Mouse (Mus musculus) embryo, embryonic 11 days (tissue): ENCODE measurements around the gene Cacnb1.

Source experiments
- DNase-seq: peaks from one replicate; pipeline ENCODE4 v3.0.0-alpha.2; 2015

Gene Cacnb1

DNA sequence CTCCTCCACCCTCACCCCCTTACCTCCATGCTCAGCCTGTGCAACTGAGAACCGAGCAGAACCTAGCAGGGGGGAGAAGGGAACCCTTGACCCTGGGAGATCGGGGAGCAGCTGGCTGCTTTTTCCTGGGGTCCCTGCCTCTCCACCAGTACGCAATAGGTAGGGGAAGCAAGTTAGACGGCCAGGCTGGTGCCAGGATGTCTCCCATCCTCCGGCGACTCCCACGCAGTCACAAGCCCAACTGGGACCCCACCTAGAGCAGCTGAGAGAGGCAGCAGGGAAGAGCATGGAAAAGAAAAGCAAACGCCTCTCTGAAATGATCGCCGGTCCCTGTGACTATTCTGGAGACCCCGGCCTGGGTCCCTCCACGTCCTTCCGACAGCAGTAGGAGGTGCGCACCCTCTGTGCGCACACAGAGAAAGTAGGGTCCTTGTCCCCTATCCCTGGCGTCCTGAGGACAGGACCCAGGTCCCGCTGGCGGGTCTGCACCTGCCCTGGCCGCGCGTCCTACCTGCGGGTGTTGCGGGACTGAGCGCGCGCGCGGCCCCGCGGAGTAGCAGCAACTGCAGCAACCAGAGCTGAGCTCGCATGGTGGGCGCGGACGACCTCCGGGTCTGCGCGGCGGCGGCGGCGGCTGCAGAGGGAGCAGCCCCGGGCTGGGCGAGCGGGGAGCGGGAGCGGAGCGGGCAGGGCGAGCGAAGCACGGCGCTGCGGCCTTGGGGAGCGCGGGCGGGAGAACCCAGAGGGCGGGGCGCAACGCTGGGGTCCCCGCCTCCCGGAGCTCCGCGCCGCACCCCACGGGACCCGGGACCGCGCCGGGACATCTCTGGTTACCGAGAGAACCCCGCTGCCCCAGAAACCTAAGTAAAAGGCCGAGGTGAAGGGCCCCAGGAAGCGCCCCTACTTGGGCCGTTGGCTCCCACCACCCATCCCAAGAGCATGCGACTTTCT is 36.8 kb downstream of the Cacnb1 start, which contains the start of gene Plxdc1:
Gene Plxdc1 (minus strand): TSS at position 718 of the 951 bp plus-strand sequence.
- DNase-seq: peak; percentile 47

- no peak for DNase-seq
Observed at GRCm38 (mm10) chr11:97983983-97984382, 38.9 kb downstream of the Cacnb1 start.

DNA sequence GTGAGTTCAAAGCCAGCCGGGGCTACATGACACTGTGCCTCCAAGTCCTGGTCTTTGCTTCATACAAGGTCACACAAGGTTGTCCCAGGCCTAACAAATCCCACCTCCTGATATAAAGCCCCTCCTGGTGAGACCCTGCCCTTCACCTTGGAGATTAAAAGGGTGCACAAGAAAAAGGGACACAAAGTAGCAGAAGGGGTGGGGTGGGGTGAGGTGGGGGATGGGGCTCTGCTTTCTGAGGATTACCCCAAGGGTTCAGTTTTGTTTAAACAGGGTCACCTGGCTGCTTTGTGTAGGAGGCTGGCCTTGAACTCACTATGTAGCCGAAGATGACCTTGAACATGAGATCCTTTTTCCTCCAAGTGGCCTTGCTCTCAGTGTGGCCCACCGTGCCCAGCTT is 39.3 kb downstream of the Cacnb1 start:
- DNase-seq: no peak

DNA sequence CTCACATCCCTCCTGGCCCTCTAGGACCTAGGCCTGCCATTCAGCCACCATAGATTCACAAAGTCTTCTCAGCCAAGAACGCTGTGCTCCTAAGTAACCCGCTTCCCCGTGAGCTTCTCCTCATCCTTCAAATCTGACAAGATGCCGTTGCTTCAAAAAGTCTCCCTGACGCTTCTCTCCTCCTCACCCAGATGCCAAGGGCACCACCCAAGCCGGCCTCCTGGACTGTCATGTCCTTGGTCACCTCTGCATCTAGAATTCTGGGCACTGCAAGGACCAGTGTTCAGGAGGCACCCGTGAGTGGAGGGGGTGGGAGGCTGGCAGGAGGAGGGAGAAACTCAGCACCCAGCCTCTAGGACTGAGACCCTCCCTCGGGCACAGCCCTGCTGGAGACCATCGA is 40.1 kb downstream of the Cacnb1 start:
- no peak for DNase-seq

- DNase-seq: peak; percentile 56
Observed at GRCm38 (mm10) chr11:97980531-97980966, 42.3 kb downstream of the Cacnb1 start.

- DNase-seq: no peak
Observed at GRCm38 (mm10) chr11:97979824-97980495, 42.9 kb downstream of the Cacnb1 start.

DNA sequence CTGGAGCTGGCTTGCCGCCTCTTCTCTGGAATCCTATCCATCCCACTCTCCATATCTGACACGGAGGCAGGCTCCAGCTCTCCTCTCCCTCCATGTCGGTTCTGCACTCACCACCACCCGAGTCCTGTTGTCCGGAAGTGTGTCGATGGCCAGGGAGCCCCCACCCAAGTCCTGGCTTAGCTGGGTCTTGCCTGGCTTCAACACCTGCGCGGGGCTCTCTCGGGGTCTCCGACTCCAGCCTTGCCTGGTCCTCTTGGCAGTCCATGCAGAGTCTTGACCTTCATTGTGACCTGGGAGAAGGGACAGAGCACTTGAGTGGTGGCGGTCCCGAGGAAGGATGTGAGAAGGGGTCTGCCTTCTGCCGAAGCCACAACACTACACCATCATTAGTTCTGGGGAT is 44.4 kb downstream of the Cacnb1 start:
- DNase-seq: no peak

DNA sequence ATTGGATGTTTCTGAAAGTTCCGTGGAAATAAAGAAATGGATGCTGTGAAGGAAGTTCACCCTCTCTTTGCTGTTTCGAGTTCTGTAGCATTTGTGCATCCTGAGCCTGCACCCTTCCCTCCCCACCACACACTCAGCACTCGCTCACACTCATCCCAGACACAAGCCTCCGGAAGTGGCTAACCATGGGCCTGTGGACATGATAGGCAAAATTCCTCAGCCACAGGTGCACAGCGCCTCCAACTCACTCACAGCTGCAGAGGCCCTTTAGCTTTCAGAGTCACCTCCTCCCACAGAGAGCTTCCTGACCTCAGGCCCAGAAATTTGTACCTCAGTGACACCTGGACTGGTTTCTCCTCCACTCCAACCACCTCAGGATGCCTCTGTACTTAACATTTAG is 45.0 kb downstream of the Cacnb1 start:
- no peak for DNase-seq

DNA sequence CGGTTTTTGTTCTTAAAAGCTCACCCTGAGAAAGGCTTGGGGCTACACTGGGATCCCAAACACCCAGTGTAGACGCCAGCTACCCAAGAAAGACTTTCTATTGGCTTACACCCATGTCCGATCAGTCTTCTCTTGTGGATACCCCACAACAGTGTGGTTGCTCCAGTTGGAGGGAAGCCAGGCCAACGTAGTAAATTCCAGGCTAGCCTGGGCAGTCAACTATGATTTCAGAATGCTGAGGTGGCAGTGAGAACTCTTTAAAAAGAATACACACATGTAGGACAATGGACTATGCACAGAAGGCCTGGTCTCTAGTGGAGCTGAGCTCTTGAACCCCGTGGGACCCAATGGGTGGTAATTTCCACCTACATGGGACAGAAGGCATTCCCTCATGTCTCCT is 48.1 kb downstream of the Cacnb1 start:
- DNase-seq: no peak

DNA sequence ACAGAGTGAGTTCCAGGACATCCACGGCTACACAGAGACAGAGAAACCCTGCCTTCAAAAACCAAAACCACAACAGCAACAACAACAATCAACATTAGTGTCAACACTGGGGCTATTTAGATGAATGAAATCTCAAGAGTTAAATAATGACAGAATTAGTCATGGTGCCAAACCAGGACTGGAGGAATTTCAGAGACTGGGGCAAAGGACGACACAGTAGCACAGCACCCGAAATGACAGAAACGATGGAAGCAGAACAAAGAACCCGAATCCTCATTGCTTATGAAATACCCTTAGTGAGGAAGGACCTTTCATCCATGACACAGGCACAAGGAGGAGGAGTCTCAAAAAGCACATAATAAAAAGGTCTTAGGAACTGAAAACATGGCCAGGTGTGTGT is 48.7 kb downstream of the Cacnb1 start:
- DNase-seq: no peak

GRCm38 (mm10) chr11:97972434-97972833 is 50.4 kb downstream of the Cacnb1 start:
- DNase-seq: no peak

DNA sequence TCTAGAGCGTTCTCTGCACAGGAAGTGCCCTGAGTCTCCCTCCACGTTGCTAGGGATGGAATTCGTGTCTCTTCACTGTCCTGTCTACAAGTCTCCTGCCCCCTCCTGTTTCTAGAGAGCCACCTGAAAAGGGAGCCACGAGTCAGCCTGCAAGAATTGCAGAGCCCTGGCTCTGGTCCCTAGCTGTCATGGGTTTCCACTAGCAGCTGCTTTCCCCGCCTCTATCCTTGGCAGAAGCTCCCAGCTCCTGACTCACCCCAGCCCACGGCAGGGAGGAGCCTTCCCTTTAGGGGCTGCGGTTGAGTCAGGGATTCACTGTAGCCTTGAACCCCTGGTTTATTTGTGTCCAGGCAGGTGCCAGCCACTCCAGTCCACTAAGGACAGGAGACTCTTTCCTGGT is 51.6 kb downstream of the Cacnb1 start:
- no peak for DNase-seq

DNA sequence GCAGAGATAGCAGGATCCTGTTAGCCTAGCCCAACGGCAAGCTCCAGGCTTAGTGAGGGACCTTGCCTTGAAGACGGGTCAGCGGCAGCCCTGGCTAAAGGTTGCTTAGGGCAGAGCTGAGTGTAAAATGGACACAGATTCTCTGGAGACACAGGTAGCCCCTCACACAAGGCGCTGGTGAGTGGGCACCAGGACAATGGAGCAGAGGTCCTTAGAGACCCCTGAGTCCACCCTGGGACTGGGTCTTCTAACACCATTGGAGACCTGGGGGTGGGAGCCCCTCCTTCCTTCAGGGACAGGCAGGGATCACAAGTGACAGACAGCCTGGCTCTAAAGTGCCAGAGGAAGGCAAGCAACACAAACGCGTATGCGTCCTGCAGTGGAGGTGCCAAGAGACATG is 52.1 kb downstream of the Cacnb1 start:
- no peak for DNase-seq

DNA sequence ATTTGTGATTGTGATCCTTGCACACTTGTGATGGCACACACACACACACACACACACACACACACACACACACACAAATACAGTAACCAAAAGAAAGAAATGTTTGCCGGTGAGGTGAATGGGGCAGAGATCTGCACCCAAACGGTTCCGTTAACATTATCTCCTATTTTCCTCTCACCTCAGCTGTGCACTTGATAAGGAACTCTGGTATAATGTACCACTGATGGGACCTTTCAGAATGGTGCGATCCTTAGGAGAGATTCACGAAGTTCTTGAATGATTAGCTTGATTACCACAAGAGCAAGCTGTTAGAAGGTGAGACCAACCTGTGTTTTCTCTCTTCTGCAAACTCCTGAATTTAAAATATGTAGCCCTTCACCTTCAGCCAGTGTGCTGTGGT is 54.4 kb downstream of the Cacnb1 start:
- DNase-seq: no peak

GRCm38 (mm10) chr11:97967114-97967513 is 55.7 kb downstream of the Cacnb1 start:
- no peak for DNase-seq

DNA sequence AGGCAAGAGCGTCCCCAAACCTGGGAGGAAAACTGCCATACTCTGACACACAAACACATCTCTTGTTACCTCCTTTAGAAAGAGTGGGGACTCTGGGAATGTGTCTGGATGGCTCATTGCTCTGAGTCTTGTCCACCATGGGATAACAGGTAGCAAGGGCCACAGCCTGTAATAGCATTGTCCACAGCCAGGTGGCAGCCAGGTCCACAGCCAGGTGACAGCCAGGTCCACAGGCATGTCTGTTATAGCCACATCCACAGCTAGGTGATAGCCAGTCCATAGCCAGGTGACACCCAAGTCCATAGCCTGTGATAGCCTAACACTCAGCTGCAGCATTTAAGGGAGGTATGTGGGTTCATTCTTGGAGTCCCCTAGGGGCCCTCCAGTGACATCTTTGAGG is 61.9 kb downstream of the Cacnb1 start:
- DNase-seq: no peak

DNA sequence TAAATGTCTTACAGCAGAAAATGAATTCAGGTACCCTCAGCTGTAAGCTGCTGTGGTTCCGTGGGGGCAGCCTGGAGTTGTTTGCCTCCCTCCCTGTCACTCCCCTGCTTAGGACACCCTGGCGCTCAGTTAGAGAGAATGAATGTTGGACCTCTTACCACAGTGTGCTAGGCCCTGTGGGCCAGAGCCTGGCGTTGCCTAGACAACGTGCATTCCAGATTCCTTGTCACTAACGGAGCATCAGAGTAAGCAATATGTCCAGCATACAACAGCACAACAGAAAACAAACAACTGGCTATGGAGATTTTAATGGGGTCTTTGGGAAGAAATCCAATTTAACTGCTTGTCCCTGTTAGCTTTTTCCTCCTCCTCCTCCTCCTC is 63.5 kb downstream of the Cacnb1 start:
- DNase-seq: no peak

GRCm38 (mm10) chr11:97958641-97959299 is 64.1 kb downstream of the Cacnb1 start:
- DNase-seq: no peak

- DNase-seq: peak; percentile 39
Observed at GRCm38 (mm10) chr11:97956905-97957560, 65.8 kb downstream of the Cacnb1 start.

DNA sequence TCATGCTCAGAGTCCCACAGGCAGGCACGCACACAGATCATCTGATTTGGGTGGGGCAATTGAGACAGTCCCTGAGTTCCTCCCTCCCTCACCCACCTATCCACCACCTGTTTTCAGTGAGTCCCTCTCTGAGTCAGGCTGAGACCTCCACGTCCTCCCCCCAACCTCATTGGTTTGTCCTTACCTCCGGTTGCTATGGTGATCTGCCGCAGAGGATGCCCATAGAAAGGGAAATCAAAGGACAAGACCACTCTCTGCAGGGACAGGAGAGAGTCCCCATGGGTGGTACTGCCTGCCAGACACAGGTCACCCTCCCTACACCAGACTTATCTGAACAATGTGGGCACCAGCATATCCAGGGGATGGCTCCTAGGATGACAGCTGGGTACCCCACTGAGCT is 66.9 kb downstream of the Cacnb1 start:
- DNase-seq: no peak

DNA sequence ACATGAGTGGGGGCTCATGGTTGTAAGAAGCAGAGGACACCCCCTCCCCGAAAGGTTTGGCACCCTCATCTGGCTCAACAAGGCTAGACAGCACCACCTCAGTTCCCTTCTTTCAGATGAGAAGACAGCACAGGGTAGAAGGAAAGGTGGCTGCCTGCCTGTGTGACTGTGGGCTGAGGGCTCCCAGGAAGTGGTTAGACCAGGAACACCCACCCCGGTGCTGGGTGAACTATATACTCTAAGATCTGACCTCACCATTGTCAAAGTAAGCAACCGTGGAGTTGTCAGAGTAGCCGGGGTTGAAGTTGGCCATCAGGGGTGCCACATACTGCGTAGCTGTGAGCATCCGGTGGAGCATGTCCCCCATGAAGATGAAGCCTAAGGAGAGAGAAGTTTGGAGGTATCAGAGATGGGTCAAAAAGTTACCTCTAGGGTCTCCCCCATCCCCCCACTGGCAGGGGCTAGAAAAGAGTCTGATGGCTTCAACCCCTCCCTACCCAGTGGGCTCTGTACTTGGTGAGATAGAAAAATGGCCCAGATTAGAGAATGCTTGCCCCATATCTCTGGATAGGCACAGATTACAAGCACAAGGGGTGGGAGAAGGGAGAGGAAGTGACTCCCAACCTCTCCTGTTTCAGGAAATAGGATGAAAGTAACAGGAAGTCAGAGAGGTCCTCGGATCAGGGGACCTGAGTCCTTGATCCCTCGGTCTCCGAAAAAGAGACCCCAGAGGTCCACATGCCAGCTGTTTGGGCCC is 67.5 kb downstream of the Cacnb1 start:
- no peak for DNase-seq

- DNase-seq: no peak
Observed at GRCm38 (mm10) chr11:97954469-97955141, 68.2 kb downstream of the Cacnb1 start.
